Mouse (Mus musculus) layer of hippocampus, postnatal 36 days (tissue): Measurements from ENCODE around the gene Flvcr1. TPM values are rescaled to one million over a fixed set of nuclear protein-coding genes. Genes with fewer than 3 reads are reported as not detected.

Experiments
- DNase-seq, 2 experiments: peaks; one replicate each; pipeline ENCODE4 v3.0.0; 2022
- total RNA-seq, 2 experiments: library from RNA; stranded (reverse); gene quantifications; 2 replicates each; pipeline ENCODE4 v1.2.3; 2021

Flvcr1 gene
- total RNA-seq, 2 experiments from 2014 or later = 17.3 to 19.6 TPM

DNA sequence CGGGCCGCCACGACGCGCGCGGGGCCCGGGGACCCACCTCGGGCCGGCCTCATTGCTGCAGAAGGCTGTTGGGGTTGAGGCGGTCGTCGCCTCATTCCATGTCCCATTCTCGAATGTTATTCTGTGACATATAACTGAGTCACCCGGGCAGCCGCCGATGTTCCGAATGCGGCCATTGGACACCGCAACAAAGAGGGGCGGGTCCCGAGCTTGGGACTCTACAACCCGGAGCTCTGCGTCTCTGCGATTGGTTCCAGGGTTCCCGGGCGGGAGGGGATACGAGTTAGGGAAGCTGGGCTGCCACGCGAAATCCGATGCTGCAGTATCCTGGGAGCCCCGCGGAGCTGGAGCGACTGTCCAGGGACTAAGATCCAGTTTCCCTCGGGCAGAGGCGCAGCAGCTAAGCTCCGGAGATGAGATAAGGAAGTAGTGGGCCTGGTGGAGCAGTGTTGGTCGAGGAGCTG lies 46.8 kb downstream of the Flvcr1 start, which contains the start of gene Vash2:
Vash2 (minus strand) TSS at position 197 of the 464 bp plus-strand sequence.
- DNase-seq = peak; percentile 54 to 66

DNA sequence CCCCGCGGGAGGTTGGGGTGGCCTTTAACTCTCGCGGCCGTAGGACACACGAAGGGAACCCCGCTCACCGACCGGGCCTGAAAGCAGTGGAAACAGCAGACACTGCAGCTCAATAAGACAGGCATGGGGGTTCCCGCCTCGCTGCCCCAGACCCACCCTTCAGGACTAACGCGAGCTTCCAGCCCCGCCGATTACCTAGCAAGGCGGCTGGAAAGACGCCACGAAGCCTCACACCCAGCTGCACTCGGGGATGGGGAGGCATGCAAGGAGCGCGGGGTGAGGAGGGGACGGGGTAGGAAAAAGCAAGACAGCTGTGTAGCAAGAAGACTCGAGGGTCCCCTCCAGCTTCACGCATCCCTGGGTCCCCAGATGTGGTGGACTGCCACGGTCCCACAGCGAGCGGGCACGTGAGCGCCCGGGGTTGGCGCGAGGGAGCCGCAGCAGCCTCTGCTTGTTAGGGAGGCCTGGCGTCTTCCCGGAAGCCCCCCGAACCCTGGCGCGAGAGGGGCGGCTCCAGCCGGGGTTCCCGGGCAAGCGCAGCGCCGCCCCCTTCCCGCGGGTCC lies 47.4 kb downstream of the Flvcr1 start:
- peak in 1 of 2 experiments; percentile 19 for DNase-seq

DNA sequence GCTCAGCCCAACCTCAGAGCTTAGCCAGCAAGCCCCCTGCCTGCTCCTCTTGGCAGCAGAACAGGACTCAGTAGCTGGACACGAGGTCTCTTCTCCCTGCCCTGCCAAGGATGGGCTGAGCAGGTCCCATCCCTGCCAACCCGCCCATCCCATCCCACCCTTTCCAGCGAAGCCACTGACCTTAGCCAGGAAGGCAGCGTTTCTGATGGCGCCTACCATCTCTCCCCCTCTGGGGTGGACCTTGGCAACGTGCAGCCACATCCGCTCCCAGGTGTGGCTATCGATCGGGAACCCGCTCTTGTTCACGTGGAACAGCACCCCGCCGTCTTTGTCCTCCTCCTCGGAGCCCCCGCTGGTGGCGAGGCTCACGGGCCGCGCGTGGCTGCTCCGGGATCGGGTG lies 48.0 kb downstream of the Flvcr1 start:
- no peak for DNase-seq

DNA sequence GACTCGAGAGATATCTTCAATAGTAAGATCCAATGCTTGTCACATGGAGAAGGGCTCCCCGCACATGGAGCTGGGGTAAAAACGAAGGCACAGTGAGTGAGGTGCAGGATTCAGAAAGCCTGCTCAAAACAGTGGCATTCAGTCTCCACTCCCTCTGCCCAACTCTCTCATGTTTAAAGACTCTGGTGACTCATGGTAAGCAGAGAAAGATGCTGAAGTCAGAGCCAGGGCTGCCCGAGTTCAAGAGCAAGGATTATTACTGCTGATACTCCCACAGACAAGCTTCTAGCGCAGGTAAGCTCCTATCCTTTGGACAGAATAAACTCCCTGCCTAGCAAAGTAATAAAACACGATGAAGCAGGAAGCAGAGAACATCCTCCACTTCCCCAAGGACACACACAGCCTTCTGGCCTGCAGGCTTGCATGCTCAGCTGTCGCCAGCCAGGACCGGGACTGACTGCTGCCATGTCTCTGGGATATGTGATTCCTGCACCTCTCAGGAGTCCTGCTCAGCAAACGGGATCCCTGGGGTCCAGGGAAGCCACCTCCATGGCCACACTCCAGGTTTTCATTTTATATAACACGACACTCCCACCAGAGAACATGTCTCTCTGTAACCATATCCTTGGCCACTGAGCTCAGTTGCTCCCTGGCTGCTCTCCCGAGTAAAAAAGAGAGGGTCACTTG lies 48.9 kb downstream of the Flvcr1 start:
- DNase-seq = no peak

DNA sequence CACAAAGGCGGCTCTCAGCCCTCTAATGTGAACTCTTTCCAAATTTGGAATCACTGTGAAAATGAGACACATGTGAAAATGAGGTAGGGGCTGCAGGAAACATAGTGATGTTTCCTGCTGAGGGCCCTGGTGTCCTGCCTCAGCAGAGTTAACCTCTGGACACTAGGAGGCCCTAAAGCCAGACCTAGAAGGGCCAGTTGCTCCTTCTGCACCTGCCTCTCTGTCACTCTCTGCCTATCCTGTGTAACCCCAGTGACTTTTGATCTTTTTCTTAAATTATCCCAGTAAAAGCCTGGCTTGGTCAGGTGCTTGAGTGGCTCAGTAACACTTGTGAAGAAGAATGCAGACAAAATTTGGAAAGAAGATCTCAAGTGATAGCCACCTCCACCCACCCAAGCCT lies 51.1 kb downstream of the Flvcr1 start:
- DNase-seq = no peak

DNA sequence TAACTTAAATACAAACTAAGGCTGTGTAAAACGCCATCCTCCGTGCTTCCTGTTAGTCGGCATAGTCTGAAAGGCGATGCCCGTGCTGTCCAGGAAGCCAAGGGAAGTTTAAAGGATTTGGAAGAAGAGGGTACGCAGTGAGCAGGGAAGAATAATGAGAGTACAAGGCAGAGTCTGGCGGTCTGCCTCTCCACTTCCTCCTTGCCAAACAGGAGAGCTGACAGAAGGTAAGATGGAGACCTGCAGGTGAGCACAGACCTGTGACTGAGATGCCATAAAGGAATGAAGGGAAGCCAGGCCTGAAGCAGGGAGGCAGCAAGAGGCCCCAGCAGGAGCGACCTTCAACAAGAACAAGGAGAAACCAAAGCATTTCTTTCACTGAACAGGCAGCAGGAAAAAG lies 51.8 kb downstream of the Flvcr1 start:
- DNase-seq = no peak

DNA sequence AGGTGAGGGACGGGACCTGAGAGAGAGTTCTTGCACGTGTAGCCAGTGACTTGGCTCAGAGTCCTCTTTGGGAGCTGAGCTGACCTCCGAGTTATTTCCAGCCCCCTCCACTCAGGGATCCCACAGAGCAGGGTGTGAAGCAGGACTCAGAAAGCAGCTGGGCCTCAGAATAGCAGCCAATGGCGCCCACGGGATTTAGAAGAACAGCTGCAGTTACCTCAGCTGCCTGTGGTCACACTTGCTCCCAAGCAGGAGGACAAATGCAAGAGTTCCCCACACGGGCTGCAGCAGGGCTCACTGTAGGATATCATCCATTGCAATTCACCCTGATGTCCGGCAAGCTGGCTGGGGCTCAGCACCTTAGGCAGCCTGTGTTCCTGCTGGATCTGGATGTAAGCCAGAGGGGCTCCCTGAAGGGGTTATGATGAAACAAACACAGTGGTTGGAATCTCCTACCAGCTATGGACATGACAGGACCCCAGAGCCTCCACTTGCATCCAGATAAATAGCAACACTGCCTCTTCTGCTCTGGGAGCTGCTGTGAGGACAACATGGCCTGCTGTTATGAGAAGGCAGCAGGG lies 53.3 kb downstream of the Flvcr1 start:
- no peak for DNase-seq

DNA sequence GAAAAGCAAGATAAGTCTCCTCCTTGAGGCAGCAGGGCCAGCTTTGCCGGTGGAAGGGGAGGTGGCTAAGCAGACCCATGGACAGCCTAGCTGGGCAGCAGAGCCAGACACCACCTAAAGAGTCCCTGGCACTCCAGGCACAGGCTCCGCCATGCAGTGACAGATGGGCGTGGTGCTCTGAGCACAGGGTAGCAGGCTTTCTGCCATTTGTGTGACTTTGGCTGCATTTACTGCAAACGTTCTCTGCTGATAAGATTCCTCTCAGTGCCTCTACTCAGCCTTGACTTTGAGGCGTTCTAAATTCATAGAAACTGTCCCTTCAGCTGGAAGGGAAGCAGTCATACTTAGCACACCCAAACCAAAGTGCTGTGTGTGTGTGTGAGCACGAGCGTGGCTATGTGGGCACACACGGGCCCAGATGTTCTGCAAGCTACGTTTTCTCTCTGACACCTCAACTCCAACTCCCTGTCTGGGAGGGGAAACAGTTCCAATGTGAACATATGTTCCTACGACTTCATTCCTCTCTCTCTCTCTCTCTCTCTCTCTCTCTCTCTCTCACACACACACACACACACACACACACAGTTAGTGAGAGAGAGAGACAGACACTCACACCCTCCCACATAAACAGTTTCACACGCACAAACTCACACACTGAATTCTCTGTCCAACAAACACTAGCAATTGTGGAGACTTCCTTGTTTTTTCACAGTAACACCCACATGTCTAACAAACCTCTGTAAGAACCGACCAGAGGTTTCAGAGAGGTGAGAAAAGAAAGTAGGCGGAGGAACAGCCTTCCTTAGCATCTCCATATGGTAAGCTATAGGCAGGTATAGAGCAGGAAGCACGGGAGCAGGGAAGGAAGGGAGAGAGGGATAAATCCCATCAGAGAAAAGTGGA lies 54.0 kb downstream of the Flvcr1 start:
- DNase-seq = no peak

DNA sequence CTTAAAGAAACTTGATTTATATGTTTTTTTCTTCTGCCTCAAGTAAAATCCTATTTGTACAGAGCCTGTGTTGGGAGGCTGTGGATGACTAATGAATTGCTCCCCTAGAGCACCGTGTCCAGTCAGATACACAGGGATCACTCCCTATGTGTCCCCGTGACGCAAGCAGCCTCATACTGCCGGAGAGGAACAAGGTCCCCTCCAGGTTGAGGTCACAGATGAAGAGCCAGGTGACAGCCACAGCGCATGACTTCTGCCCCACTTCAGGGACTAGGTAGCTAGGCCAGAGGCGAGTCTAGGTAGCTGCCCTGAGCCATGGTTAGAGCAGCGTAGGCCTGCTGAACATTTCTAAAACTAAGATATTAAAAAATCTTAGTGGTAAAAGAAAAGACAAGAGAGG lies 57.9 kb downstream of the Flvcr1 start:
- DNase-seq = no peak

DNA sequence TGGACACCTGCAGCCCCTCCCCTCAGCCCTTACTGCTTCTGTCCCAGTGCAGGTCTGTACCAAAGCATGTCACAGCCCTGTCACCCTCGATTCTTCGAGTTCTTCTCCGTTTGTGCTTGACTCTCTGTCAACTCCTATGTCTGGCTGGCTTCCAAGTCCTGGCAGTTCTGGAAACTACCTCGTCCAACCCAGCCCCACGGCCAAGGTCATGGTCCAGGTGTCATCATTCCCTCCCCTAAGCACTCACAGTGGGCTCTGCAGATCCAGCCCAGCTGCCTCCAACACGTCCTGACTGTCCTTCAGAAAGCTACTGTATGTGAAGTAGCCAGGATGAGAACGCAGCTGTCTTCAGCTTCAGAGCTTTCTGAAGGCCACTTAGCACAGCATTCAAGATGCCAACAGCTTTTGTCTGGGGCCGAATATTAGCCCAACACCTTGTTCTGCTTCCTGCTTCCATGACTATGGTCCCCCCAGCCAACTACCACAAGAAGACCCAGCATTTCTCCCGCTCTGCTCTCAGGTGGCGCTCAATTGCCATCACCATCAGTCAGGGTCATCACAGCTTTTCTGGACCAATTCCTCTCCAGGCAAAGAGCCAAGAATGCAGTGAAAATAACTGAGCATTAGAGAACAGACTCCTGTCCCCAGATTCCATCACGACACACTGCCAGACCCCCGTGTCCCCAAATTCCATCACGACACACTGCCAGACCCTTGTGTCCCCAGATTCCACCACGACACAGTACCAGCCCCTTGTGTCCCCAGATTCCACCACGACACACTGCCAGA lies 60.8 kb downstream of the Flvcr1 start:
- DNase-seq = no peak

DNA sequence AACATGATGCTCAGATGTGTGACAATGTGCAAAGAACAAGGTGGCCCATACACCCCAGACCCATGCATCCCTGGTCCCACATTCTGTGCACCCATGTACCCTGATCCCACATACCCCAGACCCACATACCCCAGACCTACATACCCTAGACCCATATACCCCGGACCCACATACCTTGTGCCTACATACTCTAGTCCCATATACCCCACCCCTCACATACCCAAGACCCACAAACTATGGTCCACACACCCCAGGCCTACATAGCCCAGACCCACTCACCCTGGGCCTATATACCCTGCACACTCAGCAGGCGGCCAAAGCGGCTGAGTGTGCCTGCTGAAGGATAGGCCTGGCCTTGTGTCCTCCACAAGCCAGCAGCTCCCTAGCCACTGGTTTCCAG lies 63.2 kb downstream of the Flvcr1 start:
- DNase-seq = no peak

DNA sequence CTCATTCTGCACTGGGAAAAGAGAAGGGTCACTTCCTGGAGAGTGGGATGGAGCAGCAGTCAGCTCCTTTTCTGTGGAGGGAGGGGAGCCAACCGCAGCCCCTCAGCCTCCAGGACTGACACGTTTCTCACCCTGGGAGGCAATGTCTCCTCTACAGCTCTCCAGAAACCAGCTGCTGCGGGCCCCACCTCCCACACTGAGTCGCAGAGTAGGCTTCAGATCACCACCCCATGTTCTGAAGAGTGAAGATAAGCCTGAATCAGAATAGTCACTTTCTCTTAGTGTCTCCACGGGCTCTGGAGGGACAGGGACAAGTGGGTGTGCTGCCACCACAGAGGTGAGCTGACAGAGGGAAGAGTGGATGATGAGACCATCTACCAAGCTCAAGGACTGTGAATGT lies 67.1 kb downstream of the Flvcr1 start:
- DNase-seq = no peak

Other genes starting within 250 kb of the Flvcr1 start
- 10 to 100 TPM; 81.0 to 82.7 TPM for gene Rps6kc1, start 114.4 kb downstream of the Flvcr1 start, total RNA-seq
- 10 to 100 TPM; 52.2 to 57.7 TPM for gene Angel2, start 101.0 kb downstream of the Flvcr1 start, total RNA-seq
- gene Vash2, start 46.9 kb downstream of the Flvcr1 start, total RNA-seq = 1 to 10 TPM; 1.9 to 2.2 TPM
- gene Spata45, start 10.5 kb upstream of the Flvcr1 start, total RNA-seq = not detected
- 10 to 100 TPM; 40.4 to 42.4 TPM for gene Tatdn3, start 36.8 kb upstream of the Flvcr1 start, total RNA-seq
- gene Nsl1, start 36.9 kb upstream of the Flvcr1 start, total RNA-seq = under 1 TPM; 0.61 to 0.82 TPM
- gene Batf3, start 71.7 kb upstream of the Flvcr1 start, total RNA-seq = 1 to 10 TPM in 1 of 2 experiments, under 1 TPM in 1; 0.51 to 2.3 TPM
- gene Fam71a, start 138.7 kb upstream of the Flvcr1 start, total RNA-seq = not detected
- 1 to 10 TPM; 1.2 to 1.4 TPM for gene Atf3, start 191.9 kb upstream of the Flvcr1 start, total RNA-seq